Mouse (Mus musculus) 3T3-L1 (cell line): ENCODE measurements around the gene Mup12.
"Not testable (repeated sequence)": the region's sequence is repeated elsewhere in the genome, so short reads cannot be mapped to it uniquely, and the experiment has no call there.

Source experiments
- DNase-seq: peaks from one replicate; pipeline ENCODE4 v3.0.0-alpha.2; 2015; ENCODE audit warnings: low read depth, low spot score

Gene Mup12

GRCm38 (mm10) chr4:60741226-60741625 lies at the start of gene Mup12:
Mup12 (minus strand) TSS chr4:60741326.
- DNase-seq, result not testable (repeated sequence)
